Mouse (Mus musculus): ENCODE measurements around the gene Gm49450. TPM values are rescaled to one million over a fixed set of nuclear protein-coding genes. Genes with fewer than 3 reads are reported as not detected.

Gm49450 gene
- total and polyA plus RNA-seq, 2 experiments from 2014 or later, result 1,610 TPM; not detected in 1

- no peak overlapping the region for H3K4me3 ChIP-seq (ENCODE audit: low read depth, low read length)
- no peak overlapping the region for H3K4me2 ChIP-seq (ENCODE audit: low read depth)
- no peak overlapping the region for H3K9ac ChIP-seq
- H3K27ac ChIP-seq (ENCODE audit: low read depth, low read length), result no peak overlapping the region
- H3K4me1 ChIP-seq (ENCODE audit: insufficient read depth), result peaks cover 24% of the 10 kb centered on the region
- WGBS, result 81% methylated on average over 9 of the region's 9 CpGs
- H3K27me3 ChIP-seq (ENCODE audit: insufficient read depth, low read length), result no peaks in the 10 kb centered on the region
- DNase-seq, result no peak
- ATAC-seq, result no peak
- H3K36me3 ChIP-seq (ENCODE audit: insufficient read depth), result no peaks in the 10 kb centered on the region
- no peaks in the 10 kb centered on the region for H3K9me3 ChIP-seq (ENCODE audit: low read length)
- no peak for TF ChIP-seq CTCF (IDR thresholded peaks at IDR 0.05; ENCODE audit: low read depth)
Observed at GRCm38 (mm10) chr15:98994957-98995520, 41.7 kb upstream of the Gm49450 start.

- peaks cover 29% of the 10 kb centered on the region for H3K4me1 ChIP-seq (ENCODE audit: insufficient read depth)
- peak overlapping the region; percentile 98 for H3K27ac ChIP-seq (ENCODE audit: low read depth, low read length)
- no peaks in the 10 kb centered on the region for H3K9me3 ChIP-seq (ENCODE audit: low read length)
- H3K27me3 ChIP-seq (ENCODE audit: insufficient read depth, low read length), result no peaks in the 10 kb centered on the region
- peak; percentile 98 for TF ChIP-seq CTCF (IDR thresholded peaks at IDR 0.05; ENCODE audit: low read depth)
- H3K4me2 ChIP-seq (ENCODE audit: low read depth), result peak overlapping the region; percentile 87
- peak; percentile 14; the same call in 1 of the 2 replicates for ATAC-seq
- DNase-seq, result peak; percentile 96
- H3K36me3 ChIP-seq (ENCODE audit: insufficient read depth), result no peaks in the 10 kb centered on the region
- WGBS, result 1% methylated on average over 11 of the region's 11 CpGs
- H3K9ac ChIP-seq, result peak overlapping the region; percentile 75
- peak overlapping the region; percentile 39; the same call in 1 of the 2 replicates for H3K4me3 ChIP-seq (ENCODE audit: low read depth, low read length)
Observed at GRCm38 (mm10) chr15:98993865-98994264, 40.5 kb upstream of the Gm49450 start.

- WGBS, result 1% methylated on average over 35 of the region's 35 CpGs
- Histone ChIP-seq H3K4me1 (ENCODE audit: insufficient read depth) (peaks cover 35% of the 10 kb centered on the region), H3K27me3 (ENCODE audit: insufficient read depth, low read length) (no peaks in the 10 kb centered on the region), H3K4me3 (ENCODE audit: low read depth, low read length) (peak overlapping the region; percentile 39), H3K4me2 (ENCODE audit: low read depth) (peak overlapping the region; percentile 87), H3K36me3 (ENCODE audit: insufficient read depth) (no peaks in the 10 kb centered on the region), H3K27ac (ENCODE audit: low read depth, low read length) (peak overlapping the region; percentile 98), H3K9ac (peak overlapping the region; percentile 75), H3K9me3 (ENCODE audit: low read length) (no peaks in the 10 kb centered on the region)
- ATAC-seq, result peak; percentile 84
- TF ChIP-seq CTCF (IDR thresholded peaks at IDR 0.05; ENCODE audit: low read depth), result peak; percentile 98
- peak; percentile 95 for DNase-seq
Observed at GRCm38 (mm10) chr15:98993093-98993793, 39.9 kb upstream of the Gm49450 start.

GRCm38 (mm10) chr15:98992086-98992912 is 38.9 kb upstream of the Gm49450 start:
- peaks cover 45% of the 10 kb centered on the region for H3K4me1 ChIP-seq (ENCODE audit: insufficient read depth)

GRCm38 (mm10) chr15:98991540-98992050 is 38.2 kb upstream of the Gm49450 start:
- no peak for TF ChIP-seq CTCF (IDR thresholded peaks at IDR 0.05; ENCODE audit: low read depth)
- WGBS, result 5% methylated on average over 9 of the region's 9 CpGs
- ATAC-seq (no peak), DNase-seq (no peak)
- Histone ChIP-seq H3K27ac (ENCODE audit: low read depth, low read length) (peak overlapping the region; percentile 98), H3K4me2 (ENCODE audit: low read depth) (peak overlapping the region; percentile 87), H3K4me1 (ENCODE audit: insufficient read depth) (peaks cover 46% of the 10 kb centered on the region), H3K9me3 (ENCODE audit: low read length) (no peaks in the 10 kb centered on the region), H3K27me3 (ENCODE audit: insufficient read depth, low read length) (no peaks in the 10 kb centered on the region), H3K4me3 (ENCODE audit: low read depth, low read length) (peak overlapping the region; percentile 16), H3K36me3 (ENCODE audit: insufficient read depth) (no peaks in the 10 kb centered on the region), H3K9ac (peak overlapping the region; percentile 75)

More at GRCm38 (mm10) chr15:98992086-98992912, 38.9 kb upstream of the Gm49450 start:
- peak overlapping the region; percentile 39 for H3K4me3 ChIP-seq (ENCODE audit: low read depth, low read length)
- peak overlapping the region; percentile 87 for H3K4me2 ChIP-seq (ENCODE audit: low read depth)
- peak overlapping the region; percentile 75 for H3K9ac ChIP-seq
- no peaks in the 10 kb centered on the region for H3K27me3 ChIP-seq (ENCODE audit: insufficient read depth, low read length)
- peak; percentile 94 for ATAC-seq
- peak overlapping the region; percentile 98 for H3K27ac ChIP-seq (ENCODE audit: low read depth, low read length)
- DNase-seq, result peak; percentile 94
- H3K36me3 ChIP-seq (ENCODE audit: insufficient read depth), result no peaks in the 10 kb centered on the region
- H3K9me3 ChIP-seq (ENCODE audit: low read length), result no peaks in the 10 kb centered on the region
- WGBS, result 14% methylated on average over 17 of the region's 17 CpGs
- no peak for TF ChIP-seq CTCF (IDR thresholded peaks at IDR 0.05; ENCODE audit: low read depth)

GRCm38 (mm10) chr15:98990669-98991539 is 37.6 kb upstream of the Gm49450 start:
- Histone ChIP-seq H3K4me1 (ENCODE audit: insufficient read depth) (peaks cover 49% of the 10 kb centered on the region), H3K4me2 (ENCODE audit: low read depth) (peak overlapping the region; percentile 87), H3K9me3 (ENCODE audit: low read length) (no peaks in the 10 kb centered on the region), H3K9ac (peak overlapping the region; percentile 75), H3K27me3 (ENCODE audit: insufficient read depth, low read length) (no peaks in the 10 kb centered on the region), H3K36me3 (ENCODE audit: insufficient read depth) (no peaks in the 10 kb centered on the region), H3K27ac (ENCODE audit: low read depth, low read length) (peak overlapping the region; percentile 98), H3K4me3 (ENCODE audit: low read depth, low read length) (peak overlapping the region; percentile 16)
- peak; percentile 71 for DNase-seq
- no peak for ATAC-seq
- WGBS, result 5% methylated on average over 15 of the region's 15 CpGs
- no peak for TF ChIP-seq CTCF (IDR thresholded peaks at IDR 0.05; ENCODE audit: low read depth)
